Mouse (Mus musculus): ENCODE results near the gene Map3k5. TPM values are rescaled to one million over a fixed set of nuclear protein-coding genes. Genes with fewer than 3 reads are reported as not detected.
A peak's percentile ranks its signal among the peaks of the same experiment; 100 is the strongest.

The Map3k5 gene
- polyA plus RNA-seq, 1 experiment from 2014 or later, result 0.83 TPM

DNA sequence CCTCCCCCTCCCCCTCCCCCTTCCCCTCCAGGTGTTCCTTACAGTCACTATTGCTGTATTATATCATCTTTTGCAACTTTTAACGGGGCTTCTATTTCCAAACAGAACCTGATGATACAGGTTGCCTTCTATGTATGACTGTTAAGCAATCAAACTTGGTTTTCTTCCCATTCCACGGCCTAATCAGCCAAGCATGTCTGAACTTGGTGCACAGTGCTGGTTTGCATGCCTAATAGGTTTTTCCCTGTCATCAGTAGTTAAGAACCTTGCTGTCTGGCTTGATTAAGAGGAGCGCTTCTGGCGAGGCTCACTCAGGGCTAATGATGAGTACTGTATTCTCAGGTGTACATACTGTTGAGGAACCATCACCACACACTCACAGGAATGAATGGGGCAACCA, 239.5 kb downstream of the Map3k5 start:
- no peak overlapping the region for H3K4me2 ChIP-seq (ENCODE audit: low read depth, low read length)
- no peak for ATAC-seq (ENCODE audit: low read depth)
- no peak overlapping the region for H3K9ac ChIP-seq (ENCODE audit: low read depth, low read length)
- no peaks in the 10 kb centered on the region for H3K27me3 ChIP-seq (ENCODE audit: control insufficient read depth, insufficient read depth, low read depth, low read length)
- no peaks in the 10 kb centered on the region for H3K9me3 ChIP-seq (replicated peaks; ENCODE audit: control insufficient read depth, low read length)
- peaks cover 1% of the 10 kb centered on the region; the same call in 1 of the 2 replicates for H3K4me1 ChIP-seq (ENCODE audit: control insufficient read depth, low read depth, low read length)
- H3K36me3 ChIP-seq (ENCODE audit: control insufficient read depth, insufficient read depth), result no peaks in the 10 kb centered on the region
- H3K4me3 ChIP-seq (ENCODE audit: low read depth, low read length), result no peak overlapping the region
- 63% methylated on average over 4 of the region's 4 CpGs for WGBS (ENCODE audit: insufficient replicate concordance)
- H3K27ac ChIP-seq (ENCODE audit: low read length), result no peak overlapping the region

DNA sequence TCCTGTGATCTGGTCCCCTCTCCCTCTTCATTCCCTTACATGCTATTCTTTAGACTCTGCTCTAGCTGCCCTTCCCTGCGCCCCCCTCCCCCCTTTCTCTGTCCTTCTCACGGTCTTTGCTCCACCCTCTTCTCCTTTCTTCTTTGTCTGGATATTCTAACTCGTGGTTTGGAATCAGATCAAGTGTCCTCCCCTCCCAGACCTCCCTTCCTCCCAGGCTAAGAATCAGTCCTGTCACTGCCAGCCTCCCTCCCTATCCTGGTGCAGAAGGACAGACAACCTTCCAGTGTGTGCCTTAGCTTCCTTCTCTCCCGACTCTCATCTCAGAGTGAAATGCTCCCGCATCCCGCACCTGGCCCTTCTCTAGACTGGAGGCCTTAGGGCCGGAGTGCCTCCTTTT, 241.8 kb downstream of the Map3k5 start:
- no peak overlapping the region for H3K9ac ChIP-seq (ENCODE audit: low read depth, low read length)
- WGBS (ENCODE audit: insufficient replicate concordance), result 55% methylated on average over 7 of the region's 7 CpGs
- ATAC-seq (ENCODE audit: low read depth), result no peak
- no peaks in the 10 kb centered on the region for H3K27me3 ChIP-seq (ENCODE audit: control insufficient read depth, insufficient read depth, low read depth, low read length)
- H3K36me3 ChIP-seq (ENCODE audit: control insufficient read depth, insufficient read depth), result no peaks in the 10 kb centered on the region
- H3K9me3 ChIP-seq (replicated peaks; ENCODE audit: control insufficient read depth, low read length), result no peaks in the 10 kb centered on the region
- no peak overlapping the region for H3K27ac ChIP-seq (ENCODE audit: low read length)
- no peak overlapping the region for H3K4me3 ChIP-seq (ENCODE audit: low read depth, low read length)
- no peak overlapping the region for H3K4me2 ChIP-seq (ENCODE audit: low read depth, low read length)
- H3K4me1 ChIP-seq (ENCODE audit: control insufficient read depth, low read depth, low read length), result peaks cover 6% of the 10 kb centered on the region; the same call in 1 of the 2 replicates

DNA sequence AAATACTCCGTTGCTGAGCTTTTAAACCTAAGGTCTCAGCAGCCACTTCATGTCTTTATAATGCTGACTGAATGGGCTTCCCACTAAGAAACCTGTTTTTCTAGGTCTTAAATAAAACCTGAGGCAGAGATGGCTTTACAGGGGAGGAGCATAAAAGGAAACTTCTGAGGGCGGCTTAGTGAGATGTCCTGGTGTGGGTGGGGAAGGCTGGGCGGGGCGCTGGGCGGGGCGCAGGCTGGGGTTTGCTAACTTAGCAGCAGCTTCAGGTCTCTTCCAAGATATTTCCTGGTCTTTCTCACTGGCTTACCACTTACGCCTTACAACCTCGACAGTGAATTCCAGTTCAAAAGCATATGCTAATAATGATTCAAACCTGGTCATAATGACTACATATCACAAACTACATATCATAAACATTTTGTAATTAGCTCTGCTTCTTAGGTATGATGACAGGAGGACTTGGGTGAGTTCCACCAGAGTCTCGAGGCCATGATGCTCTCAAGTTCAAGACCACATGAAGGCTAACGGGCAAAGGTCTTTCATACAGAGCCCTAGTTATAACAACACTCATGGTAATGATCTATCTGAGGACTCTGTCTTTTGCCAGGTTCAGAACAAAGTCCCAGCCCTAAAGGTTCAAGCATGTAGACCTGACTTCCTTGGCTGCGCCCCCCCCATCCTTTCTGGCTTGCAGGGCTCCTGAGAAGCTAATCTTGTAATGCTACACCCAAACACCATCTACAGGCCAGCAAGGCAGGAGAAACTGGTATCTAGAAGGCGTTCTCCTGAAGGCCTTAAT, 244.7 kb downstream of the Map3k5 start:
- H3K27me3 ChIP-seq (ENCODE audit: control insufficient read depth, insufficient read depth, low read depth, low read length), result no peaks in the 10 kb centered on the region
- no peak overlapping the region for H3K4me2 ChIP-seq (ENCODE audit: low read depth, low read length)
- no peak for ATAC-seq (ENCODE audit: low read depth)
- no peak overlapping the region for H3K27ac ChIP-seq (ENCODE audit: low read length)
- no peak overlapping the region for H3K9ac ChIP-seq (ENCODE audit: low read depth, low read length)
- no peak overlapping the region for H3K4me3 ChIP-seq (ENCODE audit: low read depth, low read length)
- peaks cover 6% of the 10 kb centered on the region; the same call in 1 of the 2 replicates for H3K4me1 ChIP-seq (ENCODE audit: control insufficient read depth, low read depth, low read length)
- WGBS (ENCODE audit: insufficient replicate concordance), result 32% methylated on average over 12 of the region's 12 CpGs
- H3K36me3 ChIP-seq (ENCODE audit: control insufficient read depth, insufficient read depth), result no peaks in the 10 kb centered on the region
- no peaks in the 10 kb centered on the region for H3K9me3 ChIP-seq (replicated peaks; ENCODE audit: control insufficient read depth, low read length)

DNA sequence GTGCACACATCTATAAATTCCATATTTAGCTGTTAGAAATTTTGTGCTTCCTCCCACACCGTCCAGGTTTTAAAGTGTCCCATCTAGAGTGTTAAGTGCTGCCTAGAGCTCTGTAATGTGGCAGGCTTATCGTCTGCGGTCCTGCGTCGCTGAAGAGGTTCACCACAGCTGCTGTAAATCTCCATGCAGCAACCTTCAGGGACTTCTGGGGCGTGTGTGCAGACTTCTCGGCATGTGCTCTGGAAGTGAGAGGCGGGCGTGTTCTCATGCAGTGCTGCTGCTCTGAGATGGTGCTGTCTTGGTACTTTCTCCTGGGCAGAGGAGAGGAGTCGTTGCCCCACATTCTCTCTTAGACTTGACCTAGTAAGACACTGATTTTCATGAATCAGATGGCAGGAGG, 246.9 kb downstream of the Map3k5 start:
- H3K4me3 ChIP-seq (ENCODE audit: low read depth, low read length), result no peak overlapping the region
- H3K9ac ChIP-seq (ENCODE audit: low read depth, low read length), result no peak overlapping the region
- H3K9me3 ChIP-seq (replicated peaks; ENCODE audit: control insufficient read depth, low read length), result no peaks in the 10 kb centered on the region
- peaks cover 6% of the 10 kb centered on the region; the same call in 1 of the 2 replicates for H3K4me1 ChIP-seq (ENCODE audit: control insufficient read depth, low read depth, low read length)
- WGBS (ENCODE audit: insufficient replicate concordance), result 16% methylated on average over 10 of the region's 10 CpGs
- no peak overlapping the region for H3K4me2 ChIP-seq (ENCODE audit: low read depth, low read length)
- no peaks in the 10 kb centered on the region for H3K36me3 ChIP-seq (ENCODE audit: control insufficient read depth, insufficient read depth)
- no peaks in the 10 kb centered on the region for H3K27me3 ChIP-seq (ENCODE audit: control insufficient read depth, insufficient read depth, low read depth, low read length)
- ATAC-seq (ENCODE audit: low read depth), result no peak
- H3K27ac ChIP-seq (ENCODE audit: low read length), result no peak overlapping the region

DNA sequence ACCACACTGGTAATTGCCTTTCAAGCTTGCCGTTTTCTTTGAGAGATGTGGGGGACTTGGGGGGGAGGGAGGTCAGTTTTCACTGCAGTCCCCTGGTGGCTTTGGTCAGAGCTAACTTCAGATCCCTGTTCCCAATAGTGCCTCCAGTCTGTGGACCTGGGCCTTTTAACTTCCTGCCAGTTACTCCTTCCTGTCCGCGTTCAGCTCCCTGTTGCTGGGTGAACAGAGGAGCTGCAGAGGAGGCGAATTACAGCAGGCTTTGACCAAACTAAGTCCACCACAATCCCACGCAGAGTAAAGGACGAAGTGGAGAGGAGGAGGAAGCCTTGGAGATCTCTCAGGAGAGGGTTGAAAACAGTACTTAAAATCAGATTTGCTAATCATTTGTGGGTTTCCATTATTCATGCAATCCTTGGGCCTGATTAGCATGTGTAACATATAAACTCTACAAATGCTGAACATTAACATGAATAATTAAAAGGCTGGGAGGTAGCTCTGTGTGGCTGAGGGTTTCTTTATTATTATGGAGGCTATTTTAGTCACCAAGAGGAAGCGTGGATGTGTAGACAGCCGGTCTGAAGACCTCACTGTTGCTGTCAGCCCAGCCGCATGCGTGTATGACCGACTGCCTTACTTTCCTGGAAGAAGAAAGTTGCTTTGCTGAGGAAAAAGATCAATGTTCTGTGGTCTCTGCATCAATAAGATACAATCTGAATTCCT, 247.6 kb downstream of the Map3k5 start:
- H3K4me2 ChIP-seq (ENCODE audit: low read depth, low read length), result no peak overlapping the region
- 24% methylated on average over 11 of the region's 11 CpGs for WGBS (ENCODE audit: insufficient replicate concordance)
- H3K36me3 ChIP-seq (ENCODE audit: control insufficient read depth, insufficient read depth), result no peaks in the 10 kb centered on the region
- no peak overlapping the region for H3K9ac ChIP-seq (ENCODE audit: low read depth, low read length)
- H3K27me3 ChIP-seq (ENCODE audit: control insufficient read depth, insufficient read depth, low read depth, low read length), result no peaks in the 10 kb centered on the region
- H3K4me3 ChIP-seq (ENCODE audit: low read depth, low read length), result no peak overlapping the region
- H3K4me1 ChIP-seq (ENCODE audit: control insufficient read depth, low read depth, low read length), result peaks cover 10% of the 10 kb centered on the region
- ATAC-seq (ENCODE audit: low read depth), result no peak
- H3K9me3 ChIP-seq (replicated peaks; ENCODE audit: control insufficient read depth, low read length), result no peaks in the 10 kb centered on the region
- no peak overlapping the region for H3K27ac ChIP-seq (ENCODE audit: low read length)

DNA sequence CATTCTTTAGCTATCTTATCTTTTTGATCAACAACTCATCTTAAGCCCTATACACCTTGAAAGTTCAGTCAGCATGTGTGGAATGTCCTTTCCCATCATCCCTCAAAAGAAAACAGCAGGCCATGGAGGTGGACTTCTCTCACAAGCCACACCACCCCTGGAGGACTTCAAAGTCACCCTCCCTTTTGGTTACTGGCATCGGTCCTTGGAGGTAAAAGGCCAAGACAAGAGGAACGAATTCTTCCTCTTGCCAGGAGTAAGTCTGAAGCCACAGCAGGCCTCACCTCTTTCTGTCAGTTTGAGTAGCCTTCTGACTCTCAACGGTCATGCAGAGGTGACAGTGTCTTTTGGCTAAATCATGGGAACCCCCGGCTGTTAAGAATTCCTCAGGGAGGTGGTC, 250.1 kb downstream of the Map3k5 start:
- Histone ChIP-seq H3K36me3 (ENCODE audit: control insufficient read depth, insufficient read depth) (no peaks in the 10 kb centered on the region), H3K27ac (ENCODE audit: low read length) (no peak overlapping the region)
- WGBS (ENCODE audit: insufficient replicate concordance), result 73% methylated on average over 4 of the region's 4 CpGs

DNA sequence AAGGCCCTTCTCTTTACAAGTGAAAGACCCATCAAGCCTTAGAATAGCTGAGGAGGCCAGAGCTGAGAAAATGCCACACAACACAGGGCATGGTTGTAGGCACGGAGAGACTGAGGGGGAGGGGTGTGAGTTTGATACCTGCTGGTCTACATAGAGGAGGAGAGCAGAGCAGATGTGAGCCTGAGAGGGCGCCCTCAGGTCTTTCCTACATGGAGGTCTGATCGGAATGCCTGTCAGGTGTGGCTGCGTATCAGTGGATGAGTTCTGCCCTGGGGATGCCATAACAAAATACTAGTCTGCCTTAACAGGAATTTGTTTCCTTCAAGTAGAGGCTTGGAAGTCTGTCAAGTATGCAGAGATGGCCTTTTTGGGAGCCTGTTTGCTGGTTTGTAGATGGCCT, 251.0 kb downstream of the Map3k5 start:
- 75% methylated on average over 4 of the region's 4 CpGs for WGBS (ENCODE audit: insufficient replicate concordance)
- Histone ChIP-seq H3K36me3 (ENCODE audit: control insufficient read depth, insufficient read depth) (no peaks in the 10 kb centered on the region), H3K27me3 (ENCODE audit: control insufficient read depth, insufficient read depth, low read depth, low read length) (no peaks in the 10 kb centered on the region), H3K9me3 (replicated peaks; ENCODE audit: control insufficient read depth, low read length) (no peaks in the 10 kb centered on the region), H3K4me3 (ENCODE audit: low read depth, low read length) (no peak overlapping the region), H3K4me2 (ENCODE audit: low read depth, low read length) (no peak overlapping the region), H3K4me1 (ENCODE audit: control insufficient read depth, low read depth, low read length) (peaks cover 9% of the 10 kb centered on the region), H3K27ac (ENCODE audit: low read length) (no peak overlapping the region), H3K9ac (ENCODE audit: low read depth, low read length) (no peak overlapping the region)
- ATAC-seq (ENCODE audit: low read depth), result no peak

More for the DNA sequence above, 250.1 kb downstream of the Map3k5 start:
- ATAC-seq (ENCODE audit: low read depth), result no peak
- Histone ChIP-seq H3K4me3 (ENCODE audit: low read depth, low read length) (no peak overlapping the region), H3K9ac (ENCODE audit: low read depth, low read length) (no peak overlapping the region), H3K27me3 (ENCODE audit: control insufficient read depth, insufficient read depth, low read depth, low read length) (no peaks in the 10 kb centered on the region), H3K4me1 (ENCODE audit: control insufficient read depth, low read depth, low read length) (peaks cover 7% of the 10 kb centered on the region), H3K4me2 (ENCODE audit: low read depth, low read length) (no peak overlapping the region), H3K9me3 (replicated peaks; ENCODE audit: control insufficient read depth, low read length) (no peaks in the 10 kb centered on the region)

DNA sequence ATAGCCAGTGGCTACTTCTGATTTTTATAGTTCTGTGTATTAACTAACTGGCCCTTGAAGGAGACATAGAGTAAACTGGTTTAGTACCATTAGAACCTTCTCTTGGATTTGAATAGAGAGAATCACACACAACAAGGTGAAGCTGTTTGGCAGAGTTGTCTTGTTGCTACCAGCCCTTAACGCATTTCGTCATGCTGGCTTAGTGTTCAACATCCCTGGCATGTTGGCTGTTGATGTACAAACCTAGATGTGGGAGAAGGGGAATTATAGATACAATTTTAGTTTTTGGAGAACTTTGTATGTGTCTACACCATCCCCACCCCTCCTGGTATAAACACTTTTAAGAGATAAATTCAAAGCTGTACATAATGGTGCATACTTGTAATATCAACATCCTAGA, 251.5 kb downstream of the Map3k5 start:
- Histone ChIP-seq H3K9me3 (replicated peaks; ENCODE audit: control insufficient read depth, low read length) (no peaks in the 10 kb centered on the region), H3K4me3 (ENCODE audit: low read depth, low read length) (no peak overlapping the region), H3K36me3 (ENCODE audit: control insufficient read depth, insufficient read depth) (no peaks in the 10 kb centered on the region), H3K27me3 (ENCODE audit: control insufficient read depth, insufficient read depth, low read depth, low read length) (no peaks in the 10 kb centered on the region), H3K27ac (ENCODE audit: low read length) (no peak overlapping the region), H3K9ac (ENCODE audit: low read depth, low read length) (no peak overlapping the region), H3K4me1 (ENCODE audit: control insufficient read depth, low read depth, low read length) (peaks cover 9% of the 10 kb centered on the region), H3K4me2 (ENCODE audit: low read depth, low read length) (no peak overlapping the region)
- ATAC-seq (ENCODE audit: low read depth), result no peak
- 81% methylated on average over 2 of the region's 2 CpGs for WGBS (ENCODE audit: insufficient replicate concordance)

DNA sequence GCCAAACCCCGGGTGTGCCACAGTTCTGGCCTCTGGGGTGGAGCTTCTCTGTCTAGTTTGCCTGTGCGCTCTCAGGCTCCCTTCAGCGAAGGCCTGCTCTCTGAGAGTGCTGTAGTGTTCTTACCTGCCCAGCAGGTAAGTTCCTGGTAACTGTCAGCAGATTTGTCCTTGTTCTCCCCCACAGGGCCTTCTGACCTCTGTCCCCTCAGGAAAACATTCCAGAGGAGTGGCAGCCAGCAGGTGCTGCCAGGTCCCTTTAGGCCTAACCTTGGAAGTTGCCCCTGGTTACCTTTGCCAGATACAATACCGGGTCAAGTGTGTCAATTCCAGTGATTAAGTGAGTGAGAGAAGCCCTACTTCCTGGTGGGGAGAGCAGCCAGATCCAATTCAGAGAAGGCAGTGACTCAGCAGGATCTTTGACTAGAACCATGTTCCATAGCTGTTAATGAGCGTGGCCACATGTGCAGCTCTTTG, 252.6 kb downstream of the Map3k5 start:
- Histone ChIP-seq H3K36me3 (ENCODE audit: control insufficient read depth, insufficient read depth) (no peaks in the 10 kb centered on the region), H3K4me2 (ENCODE audit: low read depth, low read length) (no peak overlapping the region), H3K9me3 (replicated peaks; ENCODE audit: control insufficient read depth, low read length) (no peaks in the 10 kb centered on the region), H3K27me3 (ENCODE audit: control insufficient read depth, insufficient read depth, low read depth, low read length) (no peaks in the 10 kb centered on the region), H3K4me3 (ENCODE audit: low read depth, low read length) (no peak overlapping the region), H3K4me1 (ENCODE audit: control insufficient read depth, low read depth, low read length) (peaks cover 9% of the 10 kb centered on the region), H3K9ac (ENCODE audit: low read depth, low read length) (no peak overlapping the region), H3K27ac (ENCODE audit: low read length) (no peak overlapping the region)
- ATAC-seq (ENCODE audit: low read depth), result peak; percentile 50
- 52% methylated on average over 5 of the region's 5 CpGs for WGBS (ENCODE audit: insufficient replicate concordance)
